Comparison of ENCODE assay signal across 1 mouse cellular context in genomic region chr12:112950040-112950760, GRCm38 (mm10).
TF ChIP-seq lines count a peak whose summit lies in the region.

No protein-coding gene starts in this region.

TF ChIP-seq in CH12.LX, 34 proteins besides CTCF, POLR2A, EP300 and RAD21:
- TF ChIP-seq JUND (conservative IDR thresholded peaks at IDR 0.05; ENCODE audit: low read depth, low read length): no peak
- no peak for TF ChIP-seq SMC3 (IDR thresholded peaks at IDR 0.05; ENCODE audit: low read depth, low read length)
- no peak for TF ChIP-seq ZC3H11A (IDR thresholded peaks at IDR 0.05; ENCODE audit: low read depth, low read length)
- no peak for TF ChIP-seq PAX5 (IDR thresholded peaks at IDR 0.05; ENCODE audit: low read length)
- no peak for TF ChIP-seq KAT2A (IDR thresholded peaks at IDR 0.05; ENCODE audit: insufficient replicate concordance, low read length)
- no peak for TF ChIP-seq JUN (IDR thresholded peaks at IDR 0.05; ENCODE audit: insufficient read depth, low read depth, low read length)
- TF ChIP-seq ETS1 (conservative IDR thresholded peaks at IDR 0.05; ENCODE audit: low read depth, low read length): no peak
- TF ChIP-seq IRF4 (IDR thresholded peaks at IDR 0.05; ENCODE audit: low read depth, low read length): no peak
- TF ChIP-seq MAFK (IDR thresholded peaks at IDR 0.05; ENCODE audit: insufficient replicate concordance, low read length): no peak
- no peak; the same call in 1 of the 2 replicates for TF ChIP-seq HCFC1 (IDR thresholded peaks at IDR 0.05; ENCODE audit: low read depth, low read length)
- TF ChIP-seq POLR2AphosphoS2 (IDR thresholded peaks at IDR 0.05; ENCODE audit: low read depth, low read length): no peak
- TF ChIP-seq NELFE (IDR thresholded peaks at IDR 0.05; ENCODE audit: low read depth, low read length): no peak
- TF ChIP-seq NRF1 (IDR thresholded peaks at IDR 0.05; ENCODE audit: low read depth, low read length): peak; percentile 61
- no peak for TF ChIP-seq USF1 (IDR thresholded peaks at IDR 0.05; ENCODE audit: low read depth, low read length)
- TF ChIP-seq ELF1 (IDR thresholded peaks at IDR 0.05; ENCODE audit: low read depth, low read length): peak; percentile 31; the same call in 1 of the 2 replicates
- 0 out of 2 replicates have a peak, but pooled peaks have one; percentile 27 for TF ChIP-seq ZNF384 (IDR thresholded peaks at IDR 0.05; ENCODE audit: low read depth, low read length)
- no peak for TF ChIP-seq E2F4 (IDR thresholded peaks at IDR 0.05; ENCODE audit: insufficient replicate concordance, low read depth, low read length)
- TF ChIP-seq GABPA (IDR thresholded peaks at IDR 0.05; ENCODE audit: insufficient replicate concordance, low read depth, low read length): no peak
- no peak for TF ChIP-seq ZKSCAN1 (IDR thresholded peaks at IDR 0.05; ENCODE audit: borderline replicate concordance, low read depth, low read length)
- TF ChIP-seq SIN3A (IDR thresholded peaks at IDR 0.05; ENCODE audit: low read length): peak; percentile 37
- TF ChIP-seq BHLHE40 (IDR thresholded peaks at IDR 0.05; ENCODE audit: low read depth, low read length): no peak
- TF ChIP-seq RCOR1 (conservative IDR thresholded peaks at IDR 0.05; ENCODE audit: low read depth, low read length): no peak
- TF ChIP-seq MAZ (IDR thresholded peaks at IDR 0.05; ENCODE audit: low read depth, low read length): 0 out of 2 replicates have a peak, but pooled peaks have one; percentile 19
- TF ChIP-seq USF2 (conservative IDR thresholded peaks at IDR 0.05; ENCODE audit: low read depth, low read length): no peak
- 0 out of 2 replicates have a peak, but pooled peaks have one; percentile 11 for TF ChIP-seq CHD2 (IDR thresholded peaks at IDR 0.05; ENCODE audit: low read length)
- no peak for TF ChIP-seq MYC (IDR thresholded peaks at IDR 0.05; ENCODE audit: low read depth, low read length)
- TF ChIP-seq MXI1 (IDR thresholded peaks at IDR 0.05; ENCODE audit: low read depth, low read length): peak; percentile 56; the same call in 1 of the 2 replicates
- TF ChIP-seq UBTF (IDR thresholded peaks at IDR 0.05; ENCODE audit: low read depth, low read length): no peak
- TF ChIP-seq ZMIZ1 (IDR thresholded peaks at IDR 0.05; ENCODE audit: low read depth, low read length): peak; percentile 21; the same call in 1 of the 2 replicates
- TF ChIP-seq MAX (IDR thresholded peaks at IDR 0.05; ENCODE audit: low read length): no peak
- no peak for TF ChIP-seq TBP (conservative IDR thresholded peaks at IDR 0.05; ENCODE audit: low read depth, low read length)
- 0 out of 2 replicates have a peak, but pooled peaks have one; percentile 29 for TF ChIP-seq TCF12 (IDR thresholded peaks at IDR 0.05; ENCODE audit: low read depth, low read length)
- 0 out of 2 replicates have a peak, but pooled peaks have one; percentile 18 for TF ChIP-seq MEF2A (IDR thresholded peaks at IDR 0.05; ENCODE audit: borderline replicate concordance, low read depth, low read length)
- TF ChIP-seq CHD1 (IDR thresholded peaks at IDR 0.05; ENCODE audit: low read depth, low read length): no peak
